Mouse (Mus musculus): ENCODE results near the gene Prkab2. TPM values are rescaled to one million over a fixed set of nuclear protein-coding genes. Genes with fewer than 3 reads are reported as not detected.

Gene Prkab2
- 4.7 TPM for total RNA-seq (2023)

DNA sequence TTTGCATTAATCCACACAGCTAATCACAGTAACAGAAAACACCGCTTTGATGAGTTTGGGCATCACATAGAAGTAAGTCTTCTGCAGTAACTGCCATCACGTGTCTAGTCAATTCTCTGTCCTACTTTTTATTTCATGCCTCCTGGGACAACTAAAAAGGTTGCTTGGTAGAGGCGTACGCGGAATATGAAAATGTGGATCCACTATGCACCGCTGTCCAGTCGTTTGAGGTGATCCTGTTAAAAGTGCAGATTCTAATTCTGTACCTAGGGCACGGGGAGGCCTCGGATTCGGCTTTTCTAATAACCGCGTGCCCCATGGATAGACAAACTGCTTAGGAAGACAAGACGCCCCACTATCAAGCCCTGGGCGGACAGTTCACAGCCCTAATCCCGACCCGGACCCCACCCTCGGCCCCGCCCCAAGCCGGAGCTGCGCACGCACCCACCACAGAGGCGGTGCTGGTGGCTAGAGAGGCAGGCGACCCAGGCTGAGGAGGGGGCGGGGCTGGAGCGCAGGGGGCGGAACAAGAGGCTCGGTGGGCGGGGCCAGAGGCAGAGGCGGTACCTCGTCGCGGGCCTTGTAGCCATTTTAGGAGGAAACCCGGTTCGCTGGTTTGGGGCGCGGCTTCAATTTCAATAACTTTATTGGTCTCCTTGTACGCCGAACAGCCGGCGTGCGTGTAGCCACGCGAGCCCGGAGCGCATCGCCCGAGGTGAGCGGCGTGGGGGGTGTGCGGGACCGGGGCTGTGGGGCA, at the start of gene Prkab2:
TSS of gene Prkab2 (plus strand) at position 539 of the 757 bp plus-strand sequence.

DNA sequence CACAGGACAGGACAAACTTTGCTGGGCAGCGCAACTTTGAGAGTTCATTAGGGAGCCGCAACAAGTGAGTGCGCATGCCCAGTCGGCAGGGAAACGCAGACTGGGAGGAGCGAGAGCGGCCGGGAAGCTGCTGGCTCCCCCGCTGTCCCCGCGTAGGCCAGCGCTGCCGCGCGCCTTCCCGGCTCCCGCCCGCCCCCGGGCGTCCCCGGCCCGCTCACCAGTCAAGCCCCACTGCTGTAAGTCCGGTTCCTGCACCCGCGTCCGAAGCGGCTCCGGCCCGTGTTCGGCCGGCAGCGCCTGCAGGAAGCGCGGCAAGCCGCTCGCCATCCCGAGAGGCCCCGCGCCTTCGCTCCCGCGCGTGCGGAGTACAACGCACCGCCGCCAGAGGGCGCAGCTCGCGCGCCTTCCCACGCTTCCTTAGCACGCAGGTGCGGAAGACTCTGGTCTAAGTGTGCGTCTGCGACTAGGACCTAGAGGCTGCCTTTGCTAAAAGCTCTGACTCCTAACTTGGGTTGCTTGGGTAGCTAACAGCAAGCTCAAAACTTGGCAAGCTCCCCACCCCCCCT, 48.1 kb upstream of the Prkab2 start, which contains the start of gene Chd1l:
TSS of gene Chd1l (minus strand) at position 359 of the 566 bp plus-strand sequence.

DNA sequence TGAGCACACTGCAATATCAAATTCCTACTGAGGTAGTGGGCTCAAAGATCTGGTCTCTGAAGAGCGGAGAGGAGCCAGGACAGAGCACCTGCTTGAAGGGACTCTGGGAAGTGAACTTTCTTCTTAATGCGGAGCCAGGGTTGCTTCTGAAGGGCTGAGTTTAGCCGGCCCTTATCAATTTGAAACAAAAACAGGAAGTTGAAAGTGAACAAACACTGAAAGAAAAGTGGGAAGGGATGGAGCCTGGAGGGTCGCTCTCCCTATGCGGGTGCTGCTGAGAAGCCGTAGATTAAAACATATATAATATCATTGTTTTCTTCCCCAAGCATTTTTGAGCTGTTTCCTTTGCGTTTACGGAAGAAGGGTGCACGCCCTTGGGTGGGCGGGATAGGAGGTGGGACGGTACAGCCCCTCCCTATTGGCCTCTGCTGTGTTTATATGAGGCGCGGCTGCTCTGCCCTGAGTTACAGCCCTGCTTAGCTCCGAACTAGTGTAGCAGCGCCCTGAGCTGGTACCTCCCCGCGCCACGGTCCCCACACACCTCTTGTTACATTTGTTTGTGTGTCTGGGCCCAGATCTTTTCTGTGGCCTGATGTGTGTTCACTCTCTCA, 29.5 kb upstream of the Prkab2 start, which contains the start of gene Fmo5:
TSS of gene Fmo5 (plus strand) at position 414 of the 611 bp plus-strand sequence.

DNA sequence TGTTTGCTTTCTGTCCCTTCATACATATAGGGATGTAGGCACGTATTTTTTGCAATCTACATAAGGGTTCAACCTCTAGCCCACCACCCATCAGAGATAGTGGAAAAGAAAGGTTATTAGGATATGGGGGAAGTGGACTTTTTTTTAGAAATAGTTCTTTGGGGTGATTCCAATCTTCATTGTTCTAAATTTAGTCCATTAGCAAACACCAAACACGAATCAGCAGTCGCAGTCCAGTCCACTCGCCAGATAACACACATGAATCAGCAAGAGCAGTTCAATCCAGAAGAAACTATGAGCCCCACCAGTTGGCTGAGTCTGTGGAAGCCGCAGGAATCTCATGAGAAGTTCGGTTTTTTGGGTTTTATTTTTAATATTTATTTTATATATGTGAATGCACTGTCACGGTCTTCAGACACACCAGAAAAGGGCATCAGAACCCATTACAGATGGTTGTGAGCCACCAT, 16.7 kb downstream of the Prkab2 start, which contains the start of gene Gm17651:
TSS of gene Gm17651 (minus strand) at position 51 of the 467 bp plus-strand sequence.

Other genes with a start within 250 kb of the Prkab2 start
- not detected for gene Olfr1402, start 236.2 kb upstream of the Prkab2 start, total RNA-seq (2023)
- 35.2 TPM for gene Chd1l, start 48.0 kb upstream of the Prkab2 start, total RNA-seq (2023)
- gene Fmo5, start 29.4 kb upstream of the Prkab2 start, total RNA-seq (2023) = 9.8 TPM
- not detected for gene Gm17651, start 16.5 kb downstream of the Prkab2 start, total RNA-seq (2023)
- 26.1 TPM for gene Pde4dip, start 230.5 kb downstream of the Prkab2 start, total RNA-seq (2023)
- 62.2 TPM for gene Sec22b, start 243.0 kb downstream of the Prkab2 start, total RNA-seq (2023)